Mouse (Mus musculus) forebrain, embryonic 15.5 days (tissue): Measurements from ENCODE around the gene Stox2. TPM values are rescaled to one million over a fixed set of nuclear protein-coding genes. Genes with fewer than 3 reads are reported as not detected.

Experiments
- ATAC-seq: fragments of 200-750 bp; cut with Nextera tagmentation; replicated peaks from 2 replicates; pipeline ENCODE4 v1.8.0; 2017; ENCODE audit warnings: mild to moderate bottlenecking, moderate TSS enrichment, moderate library complexity
- H3K27ac ChIP-seq: fragments of 300-500 bp; sonication (generic); replicated peaks from 2 replicates; pipeline ENCODE4 v1.5.1; 2015; ENCODE audit warnings: mild to moderate bottlenecking, inconsistent platforms
- H3K27me3 ChIP-seq: fragments of 300-500 bp; sonication (generic); 2 replicates; pipeline ENCODE4 v1.6.1; 2015; ENCODE audit warnings: inconsistent platforms
- H3K36me3 ChIP-seq: fragments of 300-500 bp; sonication (generic); 2 replicates; pipeline ENCODE4 v1.6.1; 2015; ENCODE audit warnings: mild to moderate bottlenecking, inconsistent platforms
- H3K4me1 ChIP-seq: fragments of 300-500 bp; sonication (generic); 2 replicates; pipeline ENCODE4 v1.6.1; 2015; ENCODE audit warnings: inconsistent platforms
- H3K4me2 ChIP-seq: fragments of 300-500 bp; sonication (generic); replicated peaks from 2 replicates; pipeline ENCODE4 v1.6.1; 2015; ENCODE audit warnings: mild to moderate bottlenecking, inconsistent platforms
- H3K4me3 ChIP-seq: fragments of 300-500 bp; sonication (generic); 2 replicates; pipeline ENCODE4 v1.5.1; 2015; ENCODE audit warnings: mild to moderate bottlenecking, inconsistent platforms
- H3K9ac ChIP-seq: fragments of 300-500 bp; sonication (generic); replicated peaks from 2 replicates; pipeline ENCODE4 v1.6.1; 2015; ENCODE audit warnings: mild to moderate bottlenecking, inconsistent platforms
- H3K9me3 ChIP-seq: fragments of 300-500 bp; sonication (generic); 2 replicates; pipeline ENCODE4 v1.6.1; 2016; ENCODE audit warnings: inconsistent platforms
- WGBS: fragments of 180-500 bp; shearing (Covaris S2); methylation state at CpG from one replicate; pipeline ENCODE4 v1.1.7; 2015; ENCODE audit warnings: mixed read lengths; 5-methylcytosine and 5-hydroxymethylcytosine counted together
- polyA plus RNA-seq: library from polyadenylated mRNA; unstranded; fragments of >200 nt; fragmentation: Nextera tagmentation; extraction: Ambion mirVana; gene quantifications from 2 replicates; pipeline ENCODE4 v1.2.1, GENCODE M21; 2015

Gene Stox2
- polyA plus RNA-seq, 1 experiment from 2014 or later, result 47.2 TPM

DNA sequence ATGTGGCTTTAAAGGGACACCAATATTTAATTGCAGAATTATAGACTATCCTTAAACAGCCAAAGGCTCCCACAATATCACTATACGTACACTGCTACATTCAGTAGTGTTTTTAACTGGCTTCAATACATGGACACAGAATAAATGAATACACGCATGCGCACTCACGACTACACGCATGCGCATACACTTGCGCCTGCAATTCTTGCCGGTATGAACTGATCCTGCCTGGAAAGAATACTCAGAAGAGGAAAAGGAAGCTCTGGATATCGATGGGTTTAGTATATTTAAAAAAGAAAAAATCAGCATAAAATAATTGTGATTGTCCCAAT is 100.4 kb downstream of the Stox2 start:
- ATAC-seq, result peak; percentile 84
- Histone ChIP-seq H3K9ac (peak overlapping the region; percentile 51), H3K27me3 (no peaks in the 10 kb centered on the region), H3K4me2 (peak overlapping the region; percentile 52), H3K4me3 (peak overlapping the region; percentile 36), H3K9me3 (no peaks in the 10 kb centered on the region), H3K27ac (peak overlapping the region; percentile 95), H3K36me3 (no peaks in the 10 kb centered on the region), H3K4me1 (peaks cover 18% of the 10 kb centered on the region)
- WGBS, result 3% methylated on average over 9 of the region's 9 CpGs

GRCm38 (mm10) chr8:47345085-47345771 is 100.9 kb downstream of the Stox2 start:
- H3K9ac ChIP-seq, result peak overlapping the region; percentile 51
- peak overlapping the region; percentile 52 for H3K4me2 ChIP-seq
- H3K27me3 ChIP-seq, result no peaks in the 10 kb centered on the region
- H3K4me1 ChIP-seq, result peaks cover 18% of the 10 kb centered on the region
- H3K4me3 ChIP-seq, result peak overlapping the region; percentile 36
- no peaks in the 10 kb centered on the region for H3K36me3 ChIP-seq
- peak overlapping the region; percentile 95 for H3K27ac ChIP-seq
- peak; percentile 73 for ATAC-seq
- WGBS, result 2% methylated on average over 15 of the region's 15 CpGs
- H3K9me3 ChIP-seq, result no peaks in the 10 kb centered on the region

- Histone ChIP-seq H3K27ac (no peak overlapping the region), H3K4me1 (peaks cover 27% of the 10 kb centered on the region), H3K36me3 (no peaks in the 10 kb centered on the region), H3K4me2 (no peak overlapping the region), H3K4me3 (no peak overlapping the region), H3K9me3 (no peaks in the 10 kb centered on the region), H3K27me3 (no peaks in the 10 kb centered on the region), H3K9ac (no peak overlapping the region)
- 64% methylated on average over 11 of the region's 11 CpGs for WGBS
- ATAC-seq, result no peak
Observed at GRCm38 (mm10) chr8:47341474-47341873, 104.7 kb downstream of the Stox2 start.

DNA sequence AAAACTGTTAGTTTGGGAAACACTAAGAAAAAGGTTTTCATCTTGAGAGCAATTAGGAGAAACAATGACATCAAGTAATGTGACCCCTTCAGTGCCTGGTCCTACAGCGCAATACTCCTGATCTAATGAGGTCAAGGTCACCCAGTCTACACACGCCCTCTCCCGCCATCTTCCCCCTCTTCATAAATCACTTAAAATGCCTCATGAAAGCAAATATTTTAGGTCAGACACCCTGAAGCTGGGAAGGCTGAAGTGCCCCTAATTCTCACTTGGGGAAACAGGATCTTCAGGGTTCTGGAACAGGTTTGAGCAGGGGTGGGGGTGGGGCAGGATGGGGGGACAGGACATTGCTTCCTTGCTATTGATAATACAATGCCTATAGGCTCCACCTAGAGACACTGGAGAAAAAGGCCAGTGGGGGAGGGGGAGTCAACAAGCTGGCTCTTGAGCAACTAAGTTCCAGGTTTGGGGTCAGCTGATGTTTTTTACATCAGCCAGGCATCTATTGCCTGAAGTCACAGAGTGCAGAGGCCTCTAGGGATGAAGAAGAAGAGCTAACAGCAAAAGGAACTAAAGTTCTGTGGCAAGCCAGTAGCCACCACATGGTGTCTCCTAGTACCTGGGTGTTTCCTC is 107.4 kb downstream of the Stox2 start:
- no peaks in the 10 kb centered on the region for H3K27me3 ChIP-seq
- 49% methylated on average over 3 of the region's 3 CpGs for WGBS
- no peak overlapping the region for H3K4me3 ChIP-seq
- H3K36me3 ChIP-seq, result no peaks in the 10 kb centered on the region
- no peaks in the 10 kb centered on the region for H3K9me3 ChIP-seq
- ATAC-seq, result no peak
- peaks cover 14% of the 10 kb centered on the region for H3K4me1 ChIP-seq
- no peak overlapping the region for H3K27ac ChIP-seq
- no peak overlapping the region for H3K4me2 ChIP-seq
- no peak overlapping the region for H3K9ac ChIP-seq

DNA sequence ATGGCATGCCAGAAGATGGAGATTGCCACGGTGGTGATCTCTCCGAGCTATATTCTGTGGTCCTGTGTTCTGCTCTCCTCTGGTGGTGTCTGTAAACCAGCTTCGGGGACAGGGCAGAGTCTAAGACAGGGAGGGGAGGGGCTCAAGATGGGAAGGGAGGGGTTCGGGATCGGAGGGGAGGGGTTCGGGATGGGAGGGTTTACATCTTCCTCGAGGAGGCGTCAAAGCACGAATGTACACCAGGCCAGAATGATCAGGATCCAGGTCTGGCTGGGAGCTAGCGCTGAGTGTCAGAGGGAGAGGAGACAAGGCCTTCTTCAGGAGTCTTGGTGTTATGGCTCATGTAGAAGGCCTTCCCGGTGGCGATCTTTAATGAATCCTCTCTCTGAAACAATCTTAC is 109.7 kb downstream of the Stox2 start:
- no peak overlapping the region for H3K9ac ChIP-seq
- no peak overlapping the region for H3K4me3 ChIP-seq
- no peaks in the 10 kb centered on the region for H3K9me3 ChIP-seq
- no peaks in the 10 kb centered on the region for H3K27me3 ChIP-seq
- H3K27ac ChIP-seq, result no peak overlapping the region
- H3K4me1 ChIP-seq, result peaks cover 17% of the 10 kb centered on the region
- no peak for ATAC-seq
- WGBS, result 90% methylated on average over 12 of the region's 12 CpGs
- H3K4me2 ChIP-seq, result no peak overlapping the region
- H3K36me3 ChIP-seq, result no peaks in the 10 kb centered on the region

GRCm38 (mm10) chr8:47335940-47336339 is 110.2 kb downstream of the Stox2 start:
- Histone ChIP-seq H3K9me3 (no peaks in the 10 kb centered on the region), H3K27ac (no peak overlapping the region), H3K4me2 (no peak overlapping the region), H3K27me3 (no peaks in the 10 kb centered on the region), H3K36me3 (no peaks in the 10 kb centered on the region), H3K4me3 (no peak overlapping the region), H3K4me1 (peaks cover 17% of the 10 kb centered on the region), H3K9ac (no peak overlapping the region)
- WGBS, result 87% methylated on average over 4 of the region's 4 CpGs
- no peak for ATAC-seq

- no peaks in the 10 kb centered on the region for H3K9me3 ChIP-seq
- peak overlapping the region; percentile 43; the same call in 1 of the 2 replicates for H3K9ac ChIP-seq
- ATAC-seq, result peak; percentile 99
- WGBS, result 44% methylated on average over 9 of the region's 9 CpGs
- peak overlapping the region; percentile 92 for H3K27ac ChIP-seq
- H3K27me3 ChIP-seq, result no peaks in the 10 kb centered on the region
- H3K4me3 ChIP-seq, result peak overlapping the region; percentile 36
- H3K4me2 ChIP-seq, result peak overlapping the region; percentile 40
- no peaks in the 10 kb centered on the region for H3K36me3 ChIP-seq
- peaks cover 9% of the 10 kb centered on the region; the same call in 1 of the 2 replicates for H3K4me1 ChIP-seq
Observed at GRCm38 (mm10) chr8:47334223-47334757, 111.9 kb downstream of the Stox2 start.

DNA sequence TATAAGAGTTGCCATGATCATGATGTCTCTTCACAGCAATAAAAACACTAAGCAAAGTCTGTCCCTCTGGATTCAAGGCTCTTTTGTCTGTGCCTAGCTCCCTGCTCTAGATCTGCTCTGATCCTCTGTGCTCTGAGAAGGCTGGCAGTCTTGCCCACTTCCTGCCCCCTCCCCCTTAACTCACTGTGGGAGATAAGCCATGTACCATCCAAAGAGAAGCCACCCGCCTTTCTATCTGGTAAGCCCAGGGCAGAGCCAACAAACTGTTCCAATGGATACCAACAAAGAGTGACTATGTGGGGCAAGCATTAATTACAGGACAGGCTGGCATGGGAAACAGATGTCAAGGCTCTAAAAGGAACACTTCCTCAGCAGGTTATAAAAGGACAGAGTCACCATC is 113.2 kb downstream of the Stox2 start:
- ATAC-seq, result no peak
- no peak overlapping the region for H3K4me3 ChIP-seq
- 0 out of 2 replicates have a peak overlapping the region, but pooled peaks have one; percentile 21 for H3K27ac ChIP-seq
- WGBS, result 76% methylated on average over 1 of the region's 1 CpGs
- H3K9ac ChIP-seq, result no peak overlapping the region
- H3K4me1 ChIP-seq, result peaks cover 8% of the 10 kb centered on the region; the same call in 1 of the 2 replicates
- no peaks in the 10 kb centered on the region for H3K27me3 ChIP-seq
- no peaks in the 10 kb centered on the region for H3K36me3 ChIP-seq
- H3K9me3 ChIP-seq, result no peaks in the 10 kb centered on the region
- no peak overlapping the region for H3K4me2 ChIP-seq

DNA sequence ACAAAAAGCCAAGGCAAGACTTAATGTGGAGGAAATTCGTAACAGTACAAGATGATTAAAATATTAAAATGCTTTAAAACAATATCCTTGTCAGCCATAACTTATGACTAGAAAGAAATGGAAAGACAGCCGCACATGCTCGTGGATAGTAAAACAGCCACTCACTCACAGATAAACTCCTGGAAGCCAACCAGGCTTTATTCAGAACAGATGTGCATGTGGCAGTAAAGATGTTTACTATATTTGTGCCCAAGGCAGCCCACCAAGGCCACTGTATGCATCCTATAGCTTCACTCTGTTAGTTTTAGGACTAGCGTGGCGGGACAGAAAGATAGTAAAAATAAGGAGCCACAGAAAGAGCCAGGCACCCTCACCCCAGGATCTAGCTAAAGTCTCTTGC is 115.2 kb downstream of the Stox2 start:
- 91% methylated on average over 5 of the region's 5 CpGs for WGBS
- Histone ChIP-seq H3K36me3 (no peaks in the 10 kb centered on the region), H3K4me1 (peaks cover 8% of the 10 kb centered on the region; the same call in 1 of the 2 replicates), H3K4me2 (no peak overlapping the region), H3K9ac (no peak overlapping the region), H3K27ac (no peak overlapping the region), H3K4me3 (no peak overlapping the region), H3K27me3 (no peaks in the 10 kb centered on the region), H3K9me3 (no peaks in the 10 kb centered on the region)
- ATAC-seq, result no peak

- H3K36me3 ChIP-seq, result no peaks in the 10 kb centered on the region
- peaks cover 5% of the 10 kb centered on the region for H3K4me1 ChIP-seq
- no peaks in the 10 kb centered on the region for H3K27me3 ChIP-seq
- 85% methylated on average over 8 of the region's 8 CpGs for WGBS
- H3K4me3 ChIP-seq, result no peak overlapping the region
- H3K9me3 ChIP-seq, result no peaks in the 10 kb centered on the region
- no peak overlapping the region for H3K9ac ChIP-seq
- no peak overlapping the region for H3K27ac ChIP-seq
- no peak for ATAC-seq
- H3K4me2 ChIP-seq, result no peak overlapping the region
Observed at GRCm38 (mm10) chr8:47326348-47326747, 119.8 kb downstream of the Stox2 start.

DNA sequence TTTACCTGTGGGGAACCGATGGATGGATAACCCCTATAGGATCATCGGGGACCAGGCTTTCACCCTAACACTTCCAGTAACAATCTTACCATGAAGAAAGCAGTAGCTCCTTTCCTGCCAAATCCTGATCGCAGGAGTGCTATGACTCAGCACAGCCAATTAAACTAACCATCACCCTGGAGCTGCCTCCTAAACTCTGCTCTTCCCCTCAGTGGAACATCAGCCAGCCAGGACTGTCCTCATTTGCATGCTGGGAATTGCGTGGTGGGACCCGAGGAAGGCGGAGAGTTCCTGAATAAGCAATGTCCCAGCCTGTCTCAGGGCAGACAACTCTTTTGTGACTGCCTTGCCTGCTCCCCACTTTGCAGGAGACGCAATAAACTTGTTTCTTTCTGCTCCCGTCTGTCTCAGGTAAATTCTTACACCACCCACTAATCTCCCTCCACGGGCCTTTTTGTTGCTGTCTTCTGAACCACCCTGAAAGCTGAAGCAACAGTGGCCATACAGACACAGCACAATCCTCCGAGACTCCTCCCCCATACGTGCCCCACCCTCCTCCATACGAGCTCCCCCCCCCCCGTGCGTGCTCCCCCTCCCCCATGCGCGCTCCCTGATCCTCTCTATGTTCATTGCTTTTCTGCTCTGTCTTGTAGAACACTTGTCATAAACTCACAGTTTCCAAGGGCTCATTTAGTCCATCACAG is 121.9 kb downstream of the Stox2 start:
- Histone ChIP-seq H3K4me2 (no peak overlapping the region), H3K4me3 (no peak overlapping the region), H3K9me3 (no peaks in the 10 kb centered on the region), H3K36me3 (no peaks in the 10 kb centered on the region), H3K9ac (no peak overlapping the region), H3K27ac (no peak overlapping the region), H3K4me1 (peaks cover 7% of the 10 kb centered on the region), H3K27me3 (no peaks in the 10 kb centered on the region)
- 25% methylated on average over 16 of the region's 16 CpGs for WGBS
- peak; percentile 45; the same call in 1 of the 2 replicates for ATAC-seq

- 36% methylated on average over 5 of the region's 5 CpGs for WGBS
- H3K27ac ChIP-seq, result no peak overlapping the region
- H3K4me1 ChIP-seq, result peaks cover 7% of the 10 kb centered on the region
- ATAC-seq, result no peak
- no peaks in the 10 kb centered on the region for H3K27me3 ChIP-seq
- no peaks in the 10 kb centered on the region for H3K36me3 ChIP-seq
- H3K9ac ChIP-seq, result no peak overlapping the region
- H3K4me2 ChIP-seq, result no peak overlapping the region
- H3K4me3 ChIP-seq, result no peak overlapping the region
- H3K9me3 ChIP-seq, result no peaks in the 10 kb centered on the region
Observed at GRCm38 (mm10) chr8:47321282-47321681, 124.9 kb downstream of the Stox2 start.
